Mouse (Mus musculus): ENCODE measurements around the gene Gm49366. TPM values are rescaled to one million over a fixed set of nuclear protein-coding genes. Genes with fewer than 3 reads are reported as not detected.
"Not testable (repeated sequence)": the region's sequence is repeated elsewhere in the genome, so short reads cannot be mapped to it uniquely, and the experiment has no call there.

The Gm49366 gene
- polyA plus RNA-seq, 1 experiment from 2014 or later, result not detected

DNA sequence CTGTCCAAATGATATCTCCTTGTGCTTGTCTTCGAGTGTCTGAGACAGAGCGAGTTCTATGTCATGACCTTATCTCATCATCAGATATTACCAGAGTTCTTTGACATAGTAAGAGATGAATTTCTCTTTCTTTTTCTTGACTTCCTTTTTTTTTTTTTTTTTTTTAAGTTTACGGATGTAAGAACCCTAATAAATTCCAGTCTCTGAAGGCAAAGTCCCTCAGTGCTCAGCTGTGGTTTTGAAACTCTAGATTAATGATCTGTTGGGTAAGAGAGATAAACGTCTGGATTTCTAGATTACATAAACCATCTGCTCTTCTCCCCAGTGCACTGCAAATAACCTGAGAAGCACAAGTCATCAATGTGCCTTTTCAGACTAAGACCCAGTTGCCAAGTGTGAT, 4.6 kb upstream of the Gm49366 start:
- H3K4me3 ChIP-seq (replicated peaks), result no peak overlapping the region
- H3K4me1 ChIP-seq, result peaks cover 3% of the 10 kb centered on the region; the same call in 1 of the 2 replicates
- 22% methylated on average over 4 of the region's 4 CpGs for WGBS
- no peaks in the 10 kb centered on the region for H3K36me3 ChIP-seq
- no peak overlapping the region for H3K9ac ChIP-seq
- no peak overlapping the region for H3K27ac ChIP-seq
- no peak overlapping the region for H3K4me2 ChIP-seq
- H3K9me3 ChIP-seq (replicated peaks), result no peaks in the 10 kb centered on the region
- no peak for ATAC-seq (replicated peaks; ENCODE audit: low FRiP score)
- H3K27me3 ChIP-seq, result peaks cover 5% of the 10 kb centered on the region; the same call in 1 of the 2 replicates

DNA sequence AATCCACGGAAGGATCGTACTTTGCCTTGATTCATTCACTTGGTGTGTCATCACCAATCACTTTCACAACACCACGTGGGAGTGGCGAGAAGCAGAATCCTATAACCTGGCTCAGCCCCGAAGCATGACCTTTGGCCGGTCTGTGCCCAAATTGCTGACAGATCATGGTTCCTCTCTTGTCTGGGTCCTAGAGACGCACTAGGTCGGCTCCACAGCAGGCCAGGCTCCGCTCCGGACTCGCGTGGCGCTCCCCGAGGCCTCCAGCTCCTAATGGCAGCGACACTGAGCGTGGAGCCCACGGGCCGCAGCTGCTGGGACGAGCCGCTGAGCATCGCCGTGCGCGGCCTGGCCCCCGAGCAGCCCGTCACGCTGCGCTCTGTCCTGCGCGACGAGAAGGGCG, 494 bp upstream of the Gm49366 start, which contains the start of gene Acot4:
TSS of gene Acot4 (plus strand) at position 139 of the 400 bp plus-strand sequence.
- H3K27me3 ChIP-seq; H3K27ac ChIP-seq; H3K36me3 ChIP-seq; H3K4me1 ChIP-seq; H3K9me3 ChIP-seq (replicated peaks): not testable (repeated sequence)
- peak within 1 kb of the TSS; percentile 52 for H3K9ac ChIP-seq
- peak within 1 kb of the TSS; percentile 51 for H3K4me3 ChIP-seq (replicated peaks)
- ATAC-seq (replicated peaks; ENCODE audit: low FRiP score), result peak; percentile 42; the same call in 1 of the 2 replicates
- WGBS, result 9% methylated on average over 32 of the region's 32 CpGs
- peak within 1 kb of the TSS; percentile 75 for H3K4me2 ChIP-seq

DNA sequence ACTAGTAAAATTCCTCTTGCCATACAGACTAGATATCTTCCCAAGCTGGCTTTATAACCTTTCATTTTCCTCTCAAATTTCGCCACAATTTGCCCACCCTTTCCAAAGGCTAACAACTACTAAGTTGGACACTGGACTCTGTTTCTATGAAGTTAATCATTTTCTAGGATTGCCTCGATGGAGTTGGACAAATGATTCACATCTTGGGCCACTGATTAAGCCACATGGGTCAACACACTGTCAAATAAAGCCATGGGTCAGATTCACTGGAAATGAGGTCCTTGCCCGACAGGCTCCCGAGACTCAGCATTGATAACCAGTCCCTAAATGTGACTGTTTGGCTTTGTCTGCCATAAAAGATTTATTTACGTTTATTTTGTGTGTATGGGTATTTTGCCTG, 3.5 kb downstream of the Gm49366 start:
- H3K4me1 ChIP-seq, result peaks cover 3% of the 10 kb centered on the region; the same call in 1 of the 2 replicates
- WGBS, result 73% methylated on average over 5 of the region's 5 CpGs
- H3K27ac ChIP-seq, result peak overlapping the region; percentile 59
- 0 out of 2 replicates have a peak, but pooled peaks have one; percentile 19 for ATAC-seq (replicated peaks; ENCODE audit: low FRiP score)
- peaks cover 5% of the 10 kb centered on the region; the same call in 1 of the 2 replicates for H3K27me3 ChIP-seq
- H3K9me3 ChIP-seq (replicated peaks), result peaks cover 4% of the 10 kb centered on the region; the same call in 1 of the 2 replicates
- H3K4me2 ChIP-seq, result no peak overlapping the region
- H3K36me3 ChIP-seq, result no peaks in the 10 kb centered on the region
- H3K9ac ChIP-seq, result no peak overlapping the region
- no peak overlapping the region for H3K4me3 ChIP-seq (replicated peaks)

DNA sequence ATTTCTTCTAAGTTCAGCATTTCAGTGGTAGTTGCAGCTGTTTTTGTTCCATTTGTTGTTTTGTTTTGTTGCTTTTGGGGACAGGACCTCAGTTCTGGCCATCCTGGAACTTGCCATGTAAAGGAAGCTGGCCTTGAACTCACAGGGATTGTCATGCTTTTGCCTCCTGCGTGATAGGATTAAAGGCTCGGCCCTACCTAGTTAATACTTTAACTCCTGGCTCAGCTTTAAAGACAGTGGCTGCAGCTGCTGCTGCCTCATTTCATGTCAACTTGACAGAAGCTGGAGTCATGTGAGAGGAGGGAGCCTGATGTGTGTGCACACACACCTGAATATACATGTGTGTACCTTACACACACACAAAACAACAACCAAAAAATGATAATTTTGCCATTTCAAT, 5.3 kb downstream of the Gm49366 start:
- Histone ChIP-seq H3K4me3 (replicated peaks) (no peak overlapping the region), H3K9ac (no peak overlapping the region), H3K9me3 (replicated peaks) (peaks cover 14% of the 10 kb centered on the region), H3K4me1 (no peaks in the 10 kb centered on the region), H3K36me3 (no peaks in the 10 kb centered on the region), H3K4me2 (no peak overlapping the region), H3K27ac (no peak overlapping the region), H3K27me3 (no peaks in the 10 kb centered on the region)
- 71% methylated on average over 2 of the region's 2 CpGs for WGBS
- ATAC-seq (replicated peaks; ENCODE audit: low FRiP score), result no peak

DNA sequence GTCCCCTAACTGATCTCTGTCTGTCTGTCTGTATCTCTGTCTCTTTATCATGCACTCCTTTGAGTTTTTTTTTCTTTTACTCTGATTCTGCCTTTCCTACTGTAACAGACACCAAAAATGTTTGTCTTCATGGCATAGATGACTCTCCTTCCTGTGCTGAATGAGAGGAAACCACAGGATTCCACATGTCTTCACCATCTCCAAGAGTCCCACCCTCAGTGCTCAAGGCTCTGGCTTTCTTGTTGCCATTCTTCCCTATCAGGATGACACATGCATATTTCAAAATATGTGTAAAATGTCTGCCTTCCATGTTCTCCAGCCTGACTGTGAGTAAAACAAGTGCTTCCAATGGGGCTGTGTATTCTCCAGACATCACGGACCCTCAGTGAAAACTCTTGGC, 8.2 kb downstream of the Gm49366 start:
- Histone ChIP-seq H3K4me2 (no peak overlapping the region), H3K27ac (no peak overlapping the region), H3K36me3 (no peaks in the 10 kb centered on the region), H3K4me3 (replicated peaks) (no peak overlapping the region), H3K4me1 (no peaks in the 10 kb centered on the region), H3K27me3 (0 out of 2 replicates have a peak, but pooled peaks cover 4% of the 10 kb centered on the region), H3K9ac (no peak overlapping the region), H3K9me3 (replicated peaks) (peaks cover 9% of the 10 kb centered on the region)
- ATAC-seq (replicated peaks; ENCODE audit: low FRiP score), result no peak
- 97% methylated on average over 1 of the region's 1 CpGs for WGBS

DNA sequence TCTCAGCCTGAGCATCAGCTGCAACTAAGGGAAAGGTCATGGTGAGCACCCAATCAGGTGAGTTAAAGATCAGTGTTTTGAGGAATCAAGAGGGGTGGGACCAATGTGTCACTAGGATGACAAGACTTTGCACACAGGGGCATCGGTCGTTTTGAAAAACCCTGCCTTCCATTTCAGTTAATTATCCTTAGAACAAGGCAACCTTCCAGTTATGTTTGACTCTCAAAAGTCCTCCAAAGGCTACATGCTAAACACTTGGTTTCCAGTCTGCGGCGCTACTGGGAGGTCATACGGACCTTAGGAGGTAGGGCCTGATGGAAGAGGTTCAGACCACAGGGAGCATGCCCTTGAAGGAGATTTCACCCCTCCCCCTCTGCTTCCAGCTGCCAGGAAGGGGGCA, 12.0 kb downstream of the Gm49366 start:
- ATAC-seq (replicated peaks; ENCODE audit: low FRiP score); H3K9me3 ChIP-seq (replicated peaks): not testable (repeated sequence)
- 87% methylated on average over 5 of the region's 5 CpGs for WGBS

DNA sequence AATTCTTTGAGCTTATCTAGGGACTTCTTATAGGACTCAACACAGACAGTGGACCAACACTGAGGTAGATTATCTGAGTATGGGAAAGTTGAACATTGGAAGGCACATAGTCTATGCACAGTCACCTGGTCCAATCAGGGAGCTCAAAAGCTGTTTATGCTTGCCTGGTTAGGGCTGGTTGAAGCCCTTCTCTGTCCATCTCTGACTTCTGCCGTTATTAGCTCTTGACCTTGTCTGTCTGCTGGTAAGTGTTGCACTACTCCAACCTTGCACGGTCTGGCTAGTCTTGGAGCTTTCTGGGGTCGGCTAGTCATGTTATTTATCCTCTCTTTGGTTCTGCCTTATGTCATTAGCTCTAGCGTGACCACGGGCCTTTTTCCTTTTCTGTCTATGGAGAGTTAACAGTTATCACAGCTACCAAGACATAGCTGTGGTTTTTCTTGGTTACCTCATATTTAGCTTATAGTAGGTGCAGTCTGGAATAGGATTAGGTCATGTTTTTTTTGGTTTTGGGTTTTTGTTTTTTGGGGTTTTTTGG, 13.3 kb downstream of the Gm49366 start, which contains the start of gene Acot3:
TSS of gene Acot3 (plus strand) at position 208 of the 538 bp plus-strand sequence.
- WGBS, result 73% methylated on average over 5 of the region's 5 CpGs
- peak within 1 kb of the TSS; percentile 94 for H3K4me2 ChIP-seq
- H3K27me3 ChIP-seq, result peaks cover 30% of the 10 kb centered on the region
- peaks cover 10% of the 10 kb centered on the region for H3K4me1 ChIP-seq
- H3K27ac ChIP-seq, result no peak within 1 kb of the TSS
- peaks cover 9% of the 10 kb centered on the region for H3K9me3 ChIP-seq (replicated peaks)
- ATAC-seq (replicated peaks; ENCODE audit: low FRiP score), result no peak
- no peaks in the 10 kb centered on the region for H3K36me3 ChIP-seq
- H3K4me3 ChIP-seq (replicated peaks), result peak within 1 kb of the TSS; percentile 51
- H3K9ac ChIP-seq, result no peak within 1 kb of the TSS

More for the DNA sequence above, 12.0 kb downstream of the Gm49366 start:
- H3K27ac ChIP-seq; H3K9ac ChIP-seq; H3K4me2 ChIP-seq; H3K36me3 ChIP-seq; H3K4me1 ChIP-seq; H3K4me3 ChIP-seq (replicated peaks): not testable (repeated sequence)
- H3K27me3 ChIP-seq, result peaks cover 30% of the 10 kb centered on the region

DNA sequence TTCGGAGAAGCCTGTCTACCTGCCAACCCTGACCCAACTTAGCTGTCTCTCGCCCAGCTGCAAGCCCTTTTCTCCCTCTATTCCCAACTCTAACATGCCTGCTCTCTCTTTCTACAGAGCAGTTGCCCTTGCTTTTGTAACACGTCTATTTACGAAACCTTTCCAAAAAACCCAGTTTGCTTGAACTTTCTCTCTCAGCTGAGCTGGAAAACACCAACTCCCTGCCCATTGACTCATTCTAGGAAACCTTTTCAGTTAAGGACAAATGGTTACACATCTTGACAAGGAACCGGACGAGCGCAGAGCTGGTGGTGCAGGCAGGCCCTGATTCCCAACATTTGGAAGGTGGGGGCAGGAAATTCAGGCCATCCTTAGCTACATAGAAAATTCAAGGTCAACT, 13.9 kb downstream of the Gm49366 start:
- H3K36me3 ChIP-seq, result no peaks in the 10 kb centered on the region
- H3K4me2 ChIP-seq, result peak overlapping the region; percentile 94; the same call in 1 of the 2 replicates
- peaks cover 30% of the 10 kb centered on the region for H3K27me3 ChIP-seq
- 0 out of 2 replicates have a peak overlapping the region, but pooled peaks have one; percentile 3 for H3K4me3 ChIP-seq (replicated peaks)
- no peak for ATAC-seq (replicated peaks; ENCODE audit: low FRiP score)
- peaks cover 9% of the 10 kb centered on the region for H3K9me3 ChIP-seq (replicated peaks)
- 89% methylated on average over 7 of the region's 7 CpGs for WGBS
- H3K27ac ChIP-seq, result no peak overlapping the region
- H3K4me1 ChIP-seq, result peaks cover 10% of the 10 kb centered on the region
- no peak overlapping the region for H3K9ac ChIP-seq

DNA sequence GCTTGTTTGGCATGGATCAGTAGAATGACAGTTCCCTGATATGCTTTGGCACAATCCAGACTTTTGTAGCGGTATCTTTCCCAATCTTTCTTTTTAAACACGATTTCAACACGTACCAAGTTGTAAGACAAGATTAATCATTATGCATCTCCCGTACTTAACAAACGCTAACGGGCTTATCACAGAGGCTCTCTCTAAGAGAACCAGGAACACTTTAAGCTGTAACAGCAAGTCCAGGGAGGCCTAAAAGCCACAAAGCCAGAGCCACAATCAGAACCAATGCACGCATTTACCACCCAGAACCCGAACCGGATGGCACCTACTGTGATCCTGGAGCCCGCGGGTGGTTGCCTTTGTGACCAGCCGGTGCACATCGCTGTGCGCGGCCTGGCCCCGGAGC, 14.4 kb downstream of the Gm49366 start:
- H3K27ac ChIP-seq, result no peak overlapping the region
- no peaks in the 10 kb centered on the region for H3K36me3 ChIP-seq
- 16% methylated on average over 16 of the region's 16 CpGs for WGBS
- peak overlapping the region; percentile 51 for H3K4me3 ChIP-seq (replicated peaks)
- H3K4me1 ChIP-seq, result peaks cover 10% of the 10 kb centered on the region
- peaks cover 7% of the 10 kb centered on the region for H3K9me3 ChIP-seq (replicated peaks)
- H3K4me2 ChIP-seq, result peak overlapping the region; percentile 94
- peak overlapping the region; percentile 41 for H3K9ac ChIP-seq
- no peak for ATAC-seq (replicated peaks; ENCODE audit: low FRiP score)
- peaks cover 30% of the 10 kb centered on the region for H3K27me3 ChIP-seq

DNA sequence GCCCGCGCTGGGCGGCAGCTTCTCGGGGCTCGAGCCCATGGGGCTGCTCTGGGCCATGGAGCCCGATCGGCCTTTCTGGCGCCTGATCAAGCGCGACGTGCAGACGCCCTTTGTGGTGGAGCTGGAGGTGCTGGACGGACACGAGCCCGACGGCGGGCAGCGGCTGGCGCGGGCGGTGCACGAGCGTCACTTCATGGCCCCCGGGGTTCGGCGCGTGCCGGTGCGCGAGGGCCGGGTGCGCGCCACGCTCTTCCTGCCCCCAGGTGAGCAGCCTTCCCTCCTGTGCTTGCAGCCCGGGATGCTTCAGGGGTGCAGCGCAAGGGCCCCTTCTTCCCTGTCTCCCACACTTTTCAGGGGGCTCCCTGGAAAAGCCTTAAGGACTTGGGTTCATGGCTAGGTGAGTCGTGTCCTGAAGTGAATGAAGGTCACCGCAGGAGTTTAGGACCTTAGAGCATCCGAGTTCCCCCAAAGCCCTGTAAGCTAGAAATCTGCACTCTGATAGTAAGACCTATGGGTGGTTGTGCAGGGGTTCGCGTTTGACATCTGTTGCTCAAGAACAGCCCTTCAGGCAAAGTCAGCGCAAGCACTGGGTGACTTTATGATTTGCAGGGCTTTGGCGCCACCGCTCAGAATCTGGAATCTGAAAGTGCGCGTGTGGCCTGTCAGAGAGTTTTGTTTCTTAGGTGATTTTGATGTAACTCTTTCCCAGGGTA, 15.1 kb downstream of the Gm49366 start:
- ATAC-seq (replicated peaks; ENCODE audit: low FRiP score), result peak; percentile 29; the same call in 1 of the 2 replicates
- WGBS, result 4% methylated on average over 28 of the region's 46 CpGs

DNA sequence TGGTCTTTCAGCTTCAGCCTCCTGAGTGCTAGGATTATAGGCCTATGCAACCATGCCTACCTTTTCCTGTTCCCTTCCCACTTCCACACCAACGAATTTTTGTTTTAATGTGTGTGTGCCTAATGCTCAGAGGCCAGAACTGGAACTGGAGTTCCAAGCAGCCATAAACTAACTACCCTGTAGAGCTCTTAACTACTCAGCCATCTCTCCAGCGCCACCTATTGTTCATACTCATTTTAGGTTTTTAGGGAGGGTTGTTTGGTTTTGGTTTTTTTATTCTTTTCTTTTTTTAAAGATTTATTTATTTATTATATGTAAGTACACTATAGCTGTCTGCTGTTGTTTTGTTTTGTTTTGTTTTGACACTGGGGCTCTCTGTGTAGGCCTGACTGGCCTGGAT, 22.2 kb downstream of the Gm49366 start:
- no peak overlapping the region for H3K4me2 ChIP-seq
- H3K36me3 ChIP-seq, result no peaks in the 10 kb centered on the region
- H3K4me1 ChIP-seq, result no peaks in the 10 kb centered on the region
- H3K27me3 ChIP-seq, result peaks cover 3% of the 10 kb centered on the region; the same call in 1 of the 2 replicates
- no peak for ATAC-seq (replicated peaks; ENCODE audit: low FRiP score)
- whole genome bisulfite sequencing, result 35% methylated on average over 2 of the region's 2 CpGs
- H3K9me3 ChIP-seq (replicated peaks), result no peaks in the 10 kb centered on the region
- no peak overlapping the region for H3K4me3 ChIP-seq (replicated peaks)
- no peak overlapping the region for H3K9ac ChIP-seq
- no peak overlapping the region for H3K27ac ChIP-seq

More for the DNA sequence above, 15.1 kb downstream of the Gm49366 start:
- H3K9me3 ChIP-seq (replicated peaks), result 0 out of 2 replicates have a peak, but pooled peaks cover under 1% of the 10 kb centered on the region
- H3K27ac ChIP-seq, result no peak overlapping the region
- peak overlapping the region; percentile 94 for H3K4me2 ChIP-seq
- peak overlapping the region; percentile 51 for H3K4me3 ChIP-seq (replicated peaks)
- H3K4me1 ChIP-seq, result peaks cover 10% of the 10 kb centered on the region
- no peaks in the 10 kb centered on the region for H3K36me3 ChIP-seq
- H3K27me3 ChIP-seq, result peaks cover 30% of the 10 kb centered on the region
- peak overlapping the region; percentile 41 for H3K9ac ChIP-seq

DNA sequence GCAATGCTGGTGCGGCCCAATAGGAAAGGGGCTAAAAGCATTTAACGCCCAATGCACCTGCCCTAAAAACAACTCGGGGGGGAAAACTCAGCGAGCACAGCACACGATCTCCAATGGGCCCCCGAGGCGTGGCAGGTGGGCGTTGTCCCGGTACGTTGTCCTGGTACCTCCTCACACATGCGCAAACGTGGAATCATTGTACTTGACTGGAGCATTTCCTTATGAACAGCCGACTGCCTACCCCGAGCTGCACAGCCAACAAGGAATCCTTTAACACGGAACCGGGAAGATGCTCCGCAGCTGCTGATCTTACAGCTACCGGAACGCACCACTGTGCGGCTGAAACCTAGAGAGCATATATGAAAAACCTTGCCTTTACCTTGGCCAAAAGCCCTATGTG, 23.6 kb downstream of the Gm49366 start:
- no peak overlapping the region for H3K4me3 ChIP-seq (replicated peaks)
- no peak overlapping the region for H3K27ac ChIP-seq
- H3K27me3 ChIP-seq, result peaks cover 12% of the 10 kb centered on the region
- H3K9ac ChIP-seq, result no peak overlapping the region
- H3K4me1 ChIP-seq, result no peaks in the 10 kb centered on the region
- WGBS, result 94% methylated on average over 20 of the region's 20 CpGs
- H3K36me3 ChIP-seq, result no peaks in the 10 kb centered on the region
- no peaks in the 10 kb centered on the region for H3K9me3 ChIP-seq (replicated peaks)
- no peak for ATAC-seq (replicated peaks; ENCODE audit: low FRiP score)
- no peak overlapping the region for H3K4me2 ChIP-seq

Measured in kidney, embryonic 15.5 days (tissue).